ENCODE assay signal across 22 mouse cellular contexts in the genomic region with DNA sequence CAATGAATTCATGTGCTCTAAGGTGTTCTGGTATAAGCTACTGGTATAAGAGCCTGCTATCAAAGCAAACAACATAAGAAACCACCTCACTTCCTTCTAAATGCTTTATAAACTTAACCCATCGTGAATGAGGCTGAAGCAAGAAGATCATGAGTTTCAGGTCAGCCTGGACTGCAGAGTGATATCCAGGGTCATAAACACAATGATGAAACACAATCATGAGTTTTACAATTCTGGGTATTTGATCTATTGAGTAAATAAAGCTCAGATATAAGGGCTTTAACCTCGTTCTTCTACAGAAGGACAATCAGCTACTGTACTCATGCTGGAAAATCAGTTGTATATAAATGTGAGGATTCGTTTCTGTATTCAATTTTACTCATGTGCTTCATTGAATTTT. TPM values are rescaled to one million over a fixed set of nuclear protein-coding genes. Genes with fewer than 3 reads are reported as not detected.
A peak's percentile ranks its signal among the peaks of the same experiment; 100 is the strongest.
DNase-seq lines count a peak whose midpoint lies in the region; ATAC-seq and TF ChIP-seq lines count a peak whose summit lies in the region.
"Had no signal": no experiment of that assay in that cellular context is flagged by ENCODE, and none has a peak within 500 bp of the region (broad histone marks: within the 10 kb centered on the region; RNA-seq: fewer than 3 reads in every experiment).

No protein-coding gene starts in this region.

- TF ChIP-seq POLR2A in liver, adult 2 months (IDR thresholded peaks at IDR 0.05; ENCODE audit: extremely low read depth, insufficient read depth, low read length) = no peak

- H3K36me3 ChIP-seq in liver, adult 2 months (ENCODE audit: control insufficient read depth, insufficient read depth, low read length) = peaks cover 50% of the 10 kb centered on the region
- peaks cover 65% of the 10 kb centered on the region for H3K36me3 ChIP-seq in liver, postnatal 0 days (replicated peaks; ENCODE audit: insufficient read depth, low read length)
- peaks cover 22% of the 10 kb centered on the region; the same call in 1 of the 2 replicates for H3K36me3 ChIP-seq in intestine, embryonic 15.5 days
- peaks cover 5% of the 10 kb centered on the region; the same call in 1 of the 2 replicates for H3K36me3 ChIP-seq in intestine, embryonic 16.5 days (ENCODE audit: control insufficient read depth, insufficient read depth, low read length)
- peaks cover 54% of the 10 kb centered on the region for H3K36me3 ChIP-seq in intestine, postnatal 0 days (ENCODE audit: control insufficient read depth, insufficient read depth)

- H3K4me2 ChIP-seq in liver, postnatal 0 days (ENCODE audit: low read depth, low read length) = no peak overlapping the region
- H3K4me2 ChIP-seq in intestine, embryonic 15.5 days (replicated peaks) = no peak overlapping the region
- no peak overlapping the region for H3K4me2 ChIP-seq in intestine, embryonic 16.5 days (ENCODE audit: low read depth, low read length)
- no peak overlapping the region for H3K4me2 ChIP-seq in intestine, postnatal 0 days (replicated peaks; ENCODE audit: low read depth)

- DNase-seq in liver, adult 2 months (ENCODE audit: extremely low read depth, low read depth, low spot score) = peak; percentile 46
- DNase-seq in liver, postnatal 0 days = no peak
- DNase-seq in ovary, postnatal 14 days (ENCODE audit: low spot score) = no peak
- DNase-seq in right cerebral cortex, postnatal 14 days = no peak
- no peak for DNase-seq in adrenal gland, postnatal 4 days (ENCODE audit: low spot score in 2 of 2)
- DNase-seq: adrenal gland, adult 8-10 months; adrenal gland, postnatal 10 days; adrenal gland, postnatal 14 days; adrenal gland, postnatal 25 days; adrenal gland, postnatal 36 days; B cell, adult 2 months; cerebellum, adult 11 months; cerebellum, adult 11-12 months; cerebellum, adult 18-20 months had no signal

- no peak for TF ChIP-seq EP300 in liver, postnatal 0 days (IDR thresholded peaks at IDR 0.05; ENCODE audit: low read depth)

- H3K4me1 ChIP-seq in liver, adult 2 months (ENCODE audit: control insufficient read depth, insufficient read depth, low read length) = peaks cover 6% of the 10 kb centered on the region; the same call in 1 of the 2 replicates
- H3K4me1 ChIP-seq in liver, postnatal 0 days (ENCODE audit: insufficient read depth) = no peaks in the 10 kb centered on the region
- H3K4me1 ChIP-seq in intestine, embryonic 15.5 days (replicated peaks) = no peaks in the 10 kb centered on the region
- H3K4me1 ChIP-seq in intestine, embryonic 16.5 days (ENCODE audit: control insufficient read depth, insufficient read depth, low read length) = no peaks in the 10 kb centered on the region
- H3K4me1 ChIP-seq in intestine, postnatal 0 days (replicated peaks; ENCODE audit: control insufficient read depth, insufficient read depth, low read length) = no peaks in the 10 kb centered on the region

- WGBS in liver, adult 2 months = 20% methylated on average over 3 of the region's 3 CpGs
- 78% methylated on average over 3 of the region's 3 CpGs for WGBS in liver, postnatal 0 days (ENCODE audit: insufficient replicate concordance)
- WGBS in intestine, embryonic 15.5 days = 65% methylated on average over 3 of the region's 3 CpGs
- 62% methylated on average over 3 of the region's 3 CpGs for WGBS in intestine, embryonic 16.5 days
- 39% methylated on average over 3 of the region's 3 CpGs for WGBS in intestine, postnatal 0 days

- H3K27me3 ChIP-seq in liver, adult 2 months (ENCODE audit: control insufficient read depth, insufficient read depth, low read length) = no peaks in the 10 kb centered on the region
- no peaks in the 10 kb centered on the region for H3K27me3 ChIP-seq in liver, postnatal 0 days (ENCODE audit: insufficient read depth, low read length)
- no peaks in the 10 kb centered on the region for H3K27me3 ChIP-seq in intestine, embryonic 15.5 days (replicated peaks)
- no peaks in the 10 kb centered on the region for H3K27me3 ChIP-seq in intestine, embryonic 16.5 days (replicated peaks; ENCODE audit: control insufficient read depth, insufficient read depth, low read length)
- H3K27me3 ChIP-seq in intestine, postnatal 0 days (replicated peaks; ENCODE audit: control insufficient read depth, insufficient read depth, low read length) = no peaks in the 10 kb centered on the region
- H3K27me3 ChIP-seq: CH12.LX, Patski had no signal

- no peak for ATAC-seq in liver, postnatal 0 days
- ATAC-seq in intestine, embryonic 15.5 days = peak; percentile 61; the same call in 1 of the 2 replicates
- peak; percentile 72 for ATAC-seq in intestine, embryonic 16.5 days
- ATAC-seq in intestine, postnatal 0 days = peak; percentile 66
- ATAC-seq: activated CD4-positive, CD25-positive, alpha-beta regulatory T cell, adult 4 months; CD4-positive, CD25-positive, alpha-beta regulatory T cell, adult 4 months; Patski had no signal

- no peaks in the 10 kb centered on the region for H3K79me2 ChIP-seq in liver, adult 2 months (ENCODE audit: control insufficient read depth, insufficient read depth, low read length)

- no peak overlapping the region for H3K9ac ChIP-seq in liver, adult 2 months (ENCODE audit: low read depth, low read length)
- no peak overlapping the region for H3K9ac ChIP-seq in liver, postnatal 0 days (replicated peaks)
- H3K9ac ChIP-seq in intestine, embryonic 15.5 days = no peak overlapping the region
- no peak overlapping the region for H3K9ac ChIP-seq in intestine, embryonic 16.5 days (ENCODE audit: low read depth, low read length)
- H3K9ac ChIP-seq in intestine, postnatal 0 days (ENCODE audit: low read depth, low read length) = no peak overlapping the region

- no peak overlapping the region for H3K4me3 ChIP-seq in liver, adult 2 months (ENCODE audit: insufficient read depth, low read depth, low read length)
- no peak overlapping the region for H3K4me3 ChIP-seq in liver, postnatal 0 days (ENCODE audit: low read depth, low read length)
- no peak overlapping the region for H3K4me3 ChIP-seq in intestine, embryonic 15.5 days (replicated peaks)
- H3K4me3 ChIP-seq in intestine, embryonic 16.5 days (ENCODE audit: low read length) = no peak overlapping the region
- H3K4me3 ChIP-seq in intestine, postnatal 0 days (ENCODE audit: low read depth, low read length) = no peak overlapping the region

- H3K27ac ChIP-seq in liver, adult 2 months (replicated peaks; ENCODE audit: insufficient read depth, low read depth, low read length) = no peak overlapping the region
- no peak overlapping the region for H3K27ac ChIP-seq in liver, postnatal 0 days (ENCODE audit: low read depth)
- H3K27ac ChIP-seq in intestine, embryonic 15.5 days = no peak overlapping the region
- no peak overlapping the region for H3K27ac ChIP-seq in intestine, embryonic 16.5 days (ENCODE audit: low read length)
- H3K27ac ChIP-seq in intestine, postnatal 0 days (ENCODE audit: low read depth, low read length) = no peak overlapping the region

- no peaks in the 10 kb centered on the region for H3K9me3 ChIP-seq in liver, postnatal 0 days (ENCODE audit: low read length)
- no peaks in the 10 kb centered on the region for H3K9me3 ChIP-seq in intestine, embryonic 15.5 days
- no peaks in the 10 kb centered on the region for H3K9me3 ChIP-seq in intestine, embryonic 16.5 days (ENCODE audit: control insufficient read depth, low read length)
- H3K9me3 ChIP-seq in intestine, postnatal 0 days (ENCODE audit: control insufficient read depth) = no peaks in the 10 kb centered on the region
- H3K9me3 ChIP-seq: G1E had no signal

- no peak for TF ChIP-seq CTCF in liver, adult 2 months (IDR thresholded peaks at IDR 0.05; ENCODE audit: low read depth, low read length)
- no peak for TF ChIP-seq CTCF in liver, postnatal 0 days (IDR thresholded peaks at IDR 0.05; ENCODE audit: low read depth)
- TF ChIP-seq CTCF in intestine, postnatal 0 days (IDR thresholded peaks at IDR 0.05; ENCODE audit: low read depth) = no peak

RNA-seq across cellular contexts. Expression of a gene that starts 26.1 kb away (rescaled TPM):
- 14.0 and 16.1 TPM in 2 replicates for total RNA-seq in liver, adult 2 months (2014; rRNA removed)
- 5.2 and 6.7 TPM in 2 replicates for polyA plus RNA-seq in liver, adult 2 months (2012; rRNA removed)
- 7.0 and 8.6 TPM in 2 replicates for polyA plus RNA-seq in liver, postnatal 0 days (2015; fragmentation: Nextera tagmentation; extraction: Ambion mirVana)
- polyA plus RNA-seq in intestine, embryonic 15.5 days (2015; fragmentation: Nextera tagmentation; extraction: Ambion mirVana) = 31.4 and 33.4 TPM in 2 replicates
- 27.5 and 27.9 TPM in 2 replicates for polyA plus RNA-seq in intestine, embryonic 16.5 days (2015; fragmentation: Nextera tagmentation; extraction: Ambion mirVana)
- 13.3 and 14.8 TPM in 2 replicates for polyA plus RNA-seq in intestine, postnatal 0 days (2015; fragmentation: Nextera tagmentation; extraction: Ambion mirVana)
- total RNA-seq in adrenal gland, postnatal 4 days (2021) = 10 to 100 TPM; 61.4 to 67.3 TPM

RNA-seq across cellular contexts. Expression of a gene that starts 26.2 kb away (rescaled TPM):
- 27.8 and 29.4 TPM in 2 replicates for total RNA-seq in liver, adult 2 months (2014; rRNA removed)
- 77.9 and 89.6 TPM in 2 replicates for polyA plus RNA-seq in liver, adult 2 months (2012; rRNA removed)
- polyA plus RNA-seq in liver, postnatal 0 days (2015; fragmentation: Nextera tagmentation; extraction: Ambion mirVana) = 27.2 and 28.7 TPM in 2 replicates
- polyA plus RNA-seq in intestine, embryonic 15.5 days (2015; fragmentation: Nextera tagmentation; extraction: Ambion mirVana) = 98.9 and 109 TPM in 2 replicates
- 121 and 126 TPM in 2 replicates for polyA plus RNA-seq in intestine, embryonic 16.5 days (2015; fragmentation: Nextera tagmentation; extraction: Ambion mirVana)
- polyA plus RNA-seq in intestine, postnatal 0 days (2015; fragmentation: Nextera tagmentation; extraction: Ambion mirVana) = 34.9 and 35.0 TPM in 2 replicates
- 100 to 1,000 TPM; 130 TPM for total RNA-seq in adrenal gland, postnatal 4 days (2021)
